Mouse (Mus musculus): ENCODE measurements around the gene Akap2.

- TF ChIP-seq CTCF (IDR thresholded peaks at IDR 0.05; ENCODE audit: extremely low read depth, insufficient read depth, low read length) (no peak), POLR2A (IDR thresholded peaks at IDR 0.05; ENCODE audit: extremely low read depth, insufficient read depth, low read length) (no peak)
Measured at GRCm38 (mm10) chr4:57915216-57915965, 197.9 kb downstream of the Akap2 start.

Measured in cortical plate, adult 2 months (tissue).